Comparison of ENCODE assay signal across 16 mouse cellular contexts in the genomic region with DNA sequence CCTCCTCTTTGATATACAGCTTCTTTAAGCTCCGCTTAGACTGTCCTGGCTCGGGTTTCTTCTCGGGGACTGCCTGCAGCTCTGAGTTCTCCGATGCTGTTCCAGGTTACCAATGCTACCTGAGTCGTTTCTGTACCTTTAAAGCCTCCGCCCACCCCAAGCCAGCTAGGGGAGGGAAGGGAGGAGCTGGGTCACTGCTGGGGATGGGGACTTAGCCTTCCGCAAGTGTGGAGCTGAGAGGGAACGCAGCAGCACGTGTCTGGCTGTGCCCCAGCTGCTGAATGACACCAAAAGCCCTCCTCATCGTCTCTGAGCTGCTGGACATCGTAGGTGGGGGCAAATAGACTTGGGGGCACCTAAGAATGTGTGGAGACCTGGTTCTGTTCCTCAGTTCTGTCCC. TPM values are rescaled to one million over a fixed set of nuclear protein-coding genes. Genes with fewer than 3 reads are reported as not detected.
DNase-seq lines count a peak whose midpoint lies in the region; ATAC-seq and TF ChIP-seq lines count a peak whose summit lies in the region.
"Had no signal": no experiment of that assay in that cellular context is flagged by ENCODE, and none has a peak within 500 bp of the region (broad histone marks: within the 10 kb centered on the region; RNA-seq: fewer than 3 reads in every experiment).

No protein-coding gene starts in this region.

- no peaks in the 10 kb centered on the region; the same call in 1 of the 2 replicates for H3K27me3 ChIP-seq in midbrain, embryonic 11.5 days (ENCODE audit: control insufficient read depth, insufficient read depth, low read length)
- H3K27me3 ChIP-seq in midbrain, embryonic 13.5 days: peaks cover 7% of the 10 kb centered on the region; the same call in 1 of the 2 replicates
- no peaks in the 10 kb centered on the region for H3K27me3 ChIP-seq in cerebellum, adult 2 months (ENCODE audit: control insufficient read depth, insufficient read depth, low read length)
- H3K27me3 ChIP-seq: limb, embryonic 15.5 days had no signal

- H3K4me1 ChIP-seq in midbrain, embryonic 11.5 days (ENCODE audit: control insufficient read depth, insufficient read depth, low read length): no peaks in the 10 kb centered on the region
- H3K4me1 ChIP-seq in midbrain, embryonic 13.5 days (replicated peaks): no peaks in the 10 kb centered on the region
- no peaks in the 10 kb centered on the region for H3K4me1 ChIP-seq in cerebellum, adult 2 months (ENCODE audit: control insufficient read depth, insufficient read depth, low read length)

- ATAC-seq in midbrain, embryonic 11.5 days (ENCODE audit: low FRiP score): no peak
- no peak for ATAC-seq in midbrain, embryonic 13.5 days

- peak; percentile 24 for DNase-seq in embryo, embryonic 10 days (ENCODE audit: low spot score)
- DNase-seq in embryo, embryonic 9.5 days (ENCODE audit: extremely low spot score): no peak
- DNase-seq in midbrain, embryonic 11.5 days (ENCODE audit: low spot score, missing footprints): peak; percentile 66
- peak; percentile 79 to 80 for DNase-seq in kidney, postnatal 36 days
- no peak for DNase-seq in cerebellum, postnatal 10 days
- DNase-seq in cerebellum, adult 8-10 months: no peak
- DNase-seq in cerebellum, adult 2 months: no peak
- DNase-seq: adrenal gland, adult 2 months; layer of hippocampus, adult 9-11 months; right cerebral cortex, postnatal 14 days had no signal

- no peaks in the 10 kb centered on the region for H3K36me3 ChIP-seq in midbrain, embryonic 11.5 days (ENCODE audit: control insufficient read depth, insufficient read depth, low read length)
- no peaks in the 10 kb centered on the region for H3K36me3 ChIP-seq in midbrain, embryonic 13.5 days
- H3K36me3 ChIP-seq: embryonic facial prominence, embryonic 13.5 days; heart, embryonic 15.5 days; limb, embryonic 15.5 days; midbrain, embryonic 10.5 days; neural tube, embryonic 15.5 days had no signal

- no peak overlapping the region for H3K4me3 ChIP-seq in midbrain, embryonic 11.5 days (ENCODE audit: low read depth, low read length)
- H3K4me3 ChIP-seq in midbrain, embryonic 13.5 days (replicated peaks): no peak overlapping the region
- no peak overlapping the region for H3K4me3 ChIP-seq in cerebellum, adult 2 months (replicated peaks; ENCODE audit: insufficient read depth, low read depth, low read length)
- H3K4me3 ChIP-seq: embryonic facial prominence, embryonic 13.5 days; heart, embryonic 15.5 days; limb, embryonic 15.5 days; midbrain, embryonic 10.5 days; neural tube, embryonic 15.5 days had no signal

- 5% methylated on average over 11 of the region's 11 CpGs for WGBS in midbrain, embryonic 11.5 days
- 7% methylated on average over 11 of the region's 11 CpGs for WGBS in midbrain, embryonic 13.5 days
- 15% methylated on average over 11 of the region's 11 CpGs for WGBS in cerebellum, adult 2 months

- TF ChIP-seq POLR2A in cerebellum, adult 2 months (IDR thresholded peaks at IDR 0.05; ENCODE audit: borderline replicate concordance, insufficient read depth, low read length): no peak

- H3K4me2 ChIP-seq in midbrain, embryonic 11.5 days: no peak overlapping the region
- no peak overlapping the region for H3K4me2 ChIP-seq in midbrain, embryonic 13.5 days (replicated peaks)
- H3K4me2 ChIP-seq: embryonic facial prominence, embryonic 13.5 days; heart, embryonic 15.5 days; limb, embryonic 15.5 days; neural tube, embryonic 15.5 days had no signal

- H3K9me3 ChIP-seq in midbrain, embryonic 11.5 days (ENCODE audit: control insufficient read depth, low read length): no peaks in the 10 kb centered on the region
- H3K9me3 ChIP-seq in midbrain, embryonic 13.5 days: no peaks in the 10 kb centered on the region
- H3K9me3 ChIP-seq: heart, embryonic 15.5 days; limb, embryonic 15.5 days; midbrain, embryonic 10.5 days; neural tube, embryonic 15.5 days had no signal

- H3K9ac ChIP-seq in midbrain, embryonic 11.5 days (ENCODE audit: low read length): no peak overlapping the region
- H3K9ac ChIP-seq in midbrain, embryonic 13.5 days (replicated peaks): no peak overlapping the region
- H3K9ac ChIP-seq: embryonic facial prominence, embryonic 13.5 days; heart, embryonic 15.5 days; limb, embryonic 15.5 days; neural tube, embryonic 15.5 days had no signal

- H3K27ac ChIP-seq in midbrain, embryonic 11.5 days (ENCODE audit: low read depth, low read length): no peak overlapping the region
- H3K27ac ChIP-seq in midbrain, embryonic 13.5 days: no peak overlapping the region
- H3K27ac ChIP-seq in cerebellum, adult 2 months (ENCODE audit: insufficient read depth, low read length): no peak overlapping the region
- H3K27ac ChIP-seq: embryonic facial prominence, embryonic 13.5 days; heart, embryonic 15.5 days; limb, embryonic 15.5 days; midbrain, embryonic 10.5 days; neural tube, embryonic 15.5 days had no signal

- no peak for TF ChIP-seq CTCF in cerebellum, adult 2 months (IDR thresholded peaks at IDR 0.05; ENCODE audit: borderline replicate concordance, insufficient read depth, low read depth, low read length)

RNA-seq across cellular contexts. Expression of gene Ggt1, which starts 7.0 kb away (rescaled TPM):
- polyA plus RNA-seq in midbrain, embryonic 11.5 days (2014; fragmentation: Nextera tagmentation; extraction: Ambion mirVana): 1.5 and 2.1 TPM in 2 replicates
- 0.76 and 0.94 TPM in 2 replicates for polyA plus RNA-seq in midbrain, embryonic 13.5 days (2015; fragmentation: Nextera tagmentation; extraction: Ambion mirVana)
- polyA plus RNA-seq in cerebellum, adult 2 months (2012; rRNA removed): 3.2 and 3.5 TPM in 2 replicates

RNA-seq across cellular contexts. Expression of gene Lrrc75b, which starts 8.3 kb away (rescaled TPM):
- 3.3 and 4.1 TPM in 2 replicates for polyA plus RNA-seq in midbrain, embryonic 11.5 days (2014; fragmentation: Nextera tagmentation; extraction: Ambion mirVana)
- 21.4 and 21.8 TPM in 2 replicates for polyA plus RNA-seq in midbrain, embryonic 13.5 days (2015; fragmentation: Nextera tagmentation; extraction: Ambion mirVana)
- 22.3 and 23.8 TPM in 2 replicates for polyA plus RNA-seq in cerebellum, adult 2 months (2012; rRNA removed)

RNA-seq across cellular contexts. Expression of gene Ggt5, which starts 20.7 kb away (rescaled TPM):
- polyA plus RNA-seq in midbrain, embryonic 11.5 days (2014; fragmentation: Nextera tagmentation; extraction: Ambion mirVana): 0.25 and 0.29 TPM in 2 replicates
- 1.9 and 2.4 TPM in 2 replicates for polyA plus RNA-seq in midbrain, embryonic 13.5 days (2015; fragmentation: Nextera tagmentation; extraction: Ambion mirVana)
- 4.0 and 6.2 TPM in 2 replicates for polyA plus RNA-seq in cerebellum, adult 2 months (2012; rRNA removed)

RNA-seq across cellular contexts. Expression of gene Gucd1, which starts 50.7 kb away (rescaled TPM):
- polyA plus RNA-seq in midbrain, embryonic 11.5 days (2014; fragmentation: Nextera tagmentation; extraction: Ambion mirVana): 27.8 and 36.0 TPM in 2 replicates
- 23.7 and 27.3 TPM in 2 replicates for polyA plus RNA-seq in midbrain, embryonic 13.5 days (2015; fragmentation: Nextera tagmentation; extraction: Ambion mirVana)
- polyA plus RNA-seq in cerebellum, adult 2 months (2012; rRNA removed): 20.7 and 21.5 TPM in 2 replicates

RNA-seq across cellular contexts. Expression of gene Snrpd3, which starts 51.1 kb away (rescaled TPM):
- polyA plus RNA-seq in midbrain, embryonic 11.5 days (2014; fragmentation: Nextera tagmentation; extraction: Ambion mirVana): 199 and 208 TPM in 2 replicates
- polyA plus RNA-seq in midbrain, embryonic 13.5 days (2015; fragmentation: Nextera tagmentation; extraction: Ambion mirVana): 167 and 178 TPM in 2 replicates
- 57.8 and 59.5 TPM in 2 replicates for polyA plus RNA-seq in cerebellum, adult 2 months (2012; rRNA removed)

Comparison
In these comparisons a context has a peak if more than half of its experiments do, and no peak if none do; other contexts are left out.
1. DNase-seq: peak in embryo, embryonic 10 days (single experiment), midbrain, embryonic 11.5 days (single experiment) and kidney, postnatal 36 days (2 of 2); none in embryo, embryonic 9.5 days (single experiment), cerebellum, postnatal 10 days (0 of 2), cerebellum, adult 8-10 months (single experiment) and cerebellum, adult 2 months (0 of 2).